Mouse (Mus musculus) limb, embryonic 14.5 days (tissue): ENCODE measurements around the gene Tmigd3. TPM values are rescaled to one million over a fixed set of nuclear protein-coding genes. Genes with fewer than 3 reads are reported as not detected.

Experiments used
- ATAC-seq: fragments of 200-750 bp; cut with Nextera tagmentation; 2 replicates; pipeline ENCODE4 v1.8.0; 2017; ENCODE audit warnings: low read depth, moderate number of reproducible peaks, moderate TSS enrichment; ENCODE audit not compliant: low FRiP score
- DNase-seq: peaks from one replicate; pipeline ENCODE4 v3.0.0-alpha.2; 2015; ENCODE audit warnings: low spot score
- H3K27ac ChIP-seq: fragments of 300-500 bp; sonication (generic); replicated peaks from 2 replicates; pipeline ENCODE4 v1.5.1; 2014; ENCODE audit warnings: low read depth, mild to moderate bottlenecking, low read length, moderate library complexity, mixed read lengths
- H3K27me3 ChIP-seq: fragments of 300-500 bp; sonication (generic); 2 replicates; pipeline ENCODE4 v1.6.1; 2014; ENCODE audit warnings: low read length, mixed read lengths; ENCODE audit not compliant: control insufficient read depth, insufficient read depth
- H3K36me3 ChIP-seq: fragments of 300-500 bp; sonication (generic); 2 replicates; pipeline ENCODE4 v1.6.1; 2014; ENCODE audit warnings: mild to moderate bottlenecking, low read length, moderate library complexity, mixed read lengths; ENCODE audit not compliant: control insufficient read depth, insufficient read depth
- H3K4me1 ChIP-seq: fragments of 300-500 bp; sonication (generic); 2 replicates; pipeline ENCODE4 v1.6.1; 2014; ENCODE audit warnings: antibody characterized with exemption, low read length, mixed read lengths; ENCODE audit not compliant: control insufficient read depth, insufficient read depth
- H3K4me2 ChIP-seq: fragments of 300-500 bp; sonication (generic); replicated peaks from 2 replicates; pipeline ENCODE4 v1.6.1; 2014; ENCODE audit warnings: low read depth, mild to moderate bottlenecking, low read length, moderate library complexity; ENCODE audit not compliant: severe bottlenecking
- H3K4me3 ChIP-seq: fragments of 300-500 bp; sonication (generic); replicated peaks from 2 replicates; pipeline ENCODE4 v1.5.1; 2014; ENCODE audit warnings: low read length
- H3K9ac ChIP-seq: fragments of 300-500 bp; sonication (generic); 2 replicates; pipeline ENCODE4 v1.6.1; 2014; ENCODE audit warnings: mild to moderate bottlenecking, low read depth, low read length, moderate library complexity; ENCODE audit not compliant: severe bottlenecking
- H3K9me3 ChIP-seq: fragments of 300-500 bp; sonication (generic); 2 replicates; pipeline ENCODE4 v1.6.1; 2016; ENCODE audit warnings: low read length; ENCODE audit not compliant: control insufficient read depth
- POLR2A ChIP-seq: fragments of 200-500 bp; IDR thresholded peaks from 2 replicates; pipeline ENCODE4 v1.8.0; 2012; ENCODE audit warnings: inconsistent platforms, mild to moderate bottlenecking, moderate library complexity, borderline replicate concordance; ENCODE audit not compliant: insufficient read depth, insufficient read length; ENCODE audit errors: extremely low read depth
- WGBS: fragments of 180-500 bp; shearing (Covaris S2); extraction: QIAGEN DNeasy Blood & Tissue Kit; methylation state at CpG from one replicate; pipeline ENCODE4 v1.1.7; 2014; 5-methylcytosine and 5-hydroxymethylcytosine counted together
- polyA plus RNA-seq, 2 experiments: library from polyadenylated mRNA; depleted of rRNA in 1 of 2; stranded (reverse) in 1 of 2; unstranded in 1 of 2; fragments of >200 nt; fragmentation: Nextera tagmentation in 1 of 2; extraction: Ambion mirVana in 1 of 2; gene quantifications; 2 replicates each; pipeline versions ENCODE4 v1.2.1 to v1.2.3; 2012 to 2014

The Tmigd3 gene
- polyA plus RNA-seq, 2 experiments, result 0.21 to 0.23 TPM

DNA sequence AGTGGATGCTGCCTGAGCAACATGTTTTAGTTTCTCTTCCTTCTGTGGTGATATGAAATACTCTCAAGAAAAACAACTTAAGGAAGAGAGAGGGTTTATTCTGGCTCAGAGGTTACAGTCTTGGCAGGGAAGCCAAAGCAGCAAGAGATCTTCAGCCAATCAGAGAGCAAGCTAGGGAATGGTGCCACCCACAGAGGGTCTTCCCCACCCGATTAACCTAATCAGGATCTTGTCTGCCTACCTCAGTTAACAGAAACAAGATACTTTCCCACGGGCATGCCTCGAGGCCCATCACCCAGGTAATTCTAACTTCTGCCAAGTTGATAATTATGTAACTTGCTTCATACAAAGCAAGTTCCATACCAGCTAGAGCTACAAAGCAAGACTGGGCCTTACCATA is 9.7 kb downstream of the Tmigd3 start:
- no peak for ATAC-seq
- Histone ChIP-seq H3K4me3 (no peak overlapping the region), H3K27ac (no peak overlapping the region), H3K27me3 (no peaks in the 10 kb centered on the region), H3K9me3 (no peaks in the 10 kb centered on the region), H3K9ac (no peak overlapping the region), H3K4me1 (no peaks in the 10 kb centered on the region), H3K36me3 (no peaks in the 10 kb centered on the region), H3K4me2 (no peak overlapping the region)
- WGBS, result 52% methylated on average over 3 of the region's 3 CpGs
- no peak for DNase-seq
- no peak for TF ChIP-seq POLR2A

DNA sequence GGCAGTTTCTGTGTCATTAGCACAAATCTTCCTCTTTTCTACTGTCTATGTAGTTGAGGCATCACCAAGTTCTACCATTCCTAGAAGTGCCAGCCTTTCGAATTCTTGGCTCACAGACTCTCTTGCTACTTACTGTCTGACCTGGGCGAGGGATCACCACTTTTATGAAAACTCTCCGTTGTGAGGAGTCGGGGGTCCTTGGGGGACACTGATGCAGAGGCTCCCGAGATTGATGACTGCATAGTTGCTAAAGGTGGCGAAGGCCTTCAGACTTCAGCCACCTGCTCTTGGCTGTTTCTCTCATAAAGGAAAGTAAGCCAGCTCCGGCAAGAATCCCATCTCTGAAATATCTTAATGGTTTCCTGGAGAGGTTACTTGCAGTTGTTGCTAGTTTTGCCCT is 11.4 kb downstream of the Tmigd3 start:
- Histone ChIP-seq H3K9me3 (no peaks in the 10 kb centered on the region), H3K4me2 (no peak overlapping the region), H3K36me3 (no peaks in the 10 kb centered on the region), H3K27ac (no peak overlapping the region), H3K4me1 (no peaks in the 10 kb centered on the region), H3K27me3 (no peaks in the 10 kb centered on the region), H3K9ac (no peak overlapping the region), H3K4me3 (no peak overlapping the region)
- no peak for ATAC-seq
- no peak for TF ChIP-seq POLR2A
- DNase-seq, result no peak
- 83% methylated on average over 7 of the region's 7 CpGs for WGBS

DNA sequence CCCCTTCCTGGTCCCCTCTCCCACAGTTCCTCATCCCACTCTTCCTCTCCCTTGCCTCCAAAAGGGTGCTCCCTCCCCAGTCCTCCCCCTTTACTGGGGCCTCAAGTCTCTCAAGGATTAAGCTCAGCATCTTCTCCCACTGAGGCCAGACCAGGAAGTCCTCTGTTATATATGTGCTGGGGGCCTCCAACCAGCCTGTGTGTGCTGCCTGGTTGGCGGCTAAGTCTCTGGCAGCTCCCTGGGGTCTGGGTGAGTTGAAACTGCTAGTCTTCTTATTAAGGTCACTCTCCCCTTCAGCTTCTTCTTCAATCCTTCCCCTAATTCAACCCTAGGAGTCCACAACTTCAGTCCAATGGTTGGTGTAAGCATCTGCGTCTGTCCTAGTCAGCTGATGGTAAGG is 12.4 kb downstream of the Tmigd3 start:
- no peak overlapping the region for H3K4me3 ChIP-seq
- H3K9ac ChIP-seq, result no peak overlapping the region
- WGBS, result 93% methylated on average over 2 of the region's 2 CpGs
- DNase-seq (no peak), ATAC-seq (no peak)
- H3K4me1 ChIP-seq, result no peaks in the 10 kb centered on the region
- H3K9me3 ChIP-seq, result no peaks in the 10 kb centered on the region
- no peaks in the 10 kb centered on the region for H3K27me3 ChIP-seq
- no peak for TF ChIP-seq POLR2A
- H3K36me3 ChIP-seq, result no peaks in the 10 kb centered on the region
- no peak overlapping the region for H3K4me2 ChIP-seq
- no peak overlapping the region for H3K27ac ChIP-seq

DNA sequence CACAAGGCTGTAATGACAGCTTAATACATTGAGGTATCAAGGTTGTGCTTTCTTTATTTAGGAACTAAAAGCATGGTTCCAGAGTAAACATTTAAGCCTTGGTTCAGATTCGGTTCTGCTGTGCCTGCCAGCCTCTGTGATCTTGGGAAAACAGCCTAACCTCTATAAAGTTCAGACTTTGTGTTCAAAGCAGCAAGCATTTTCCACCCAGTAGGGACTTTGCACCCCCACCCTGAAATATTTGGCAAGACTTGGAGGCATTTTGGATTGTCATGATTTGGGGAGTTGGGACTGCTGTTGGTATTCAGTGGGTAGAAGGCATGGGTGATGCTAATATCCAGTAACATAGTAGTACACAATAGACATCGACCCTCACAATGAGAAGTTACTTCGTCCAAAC is 18.3 kb downstream of the Tmigd3 start:
- H3K27ac ChIP-seq, result no peak overlapping the region
- no peak overlapping the region for H3K4me3 ChIP-seq
- DNase-seq (no peak), ATAC-seq (no peak)
- TF ChIP-seq POLR2A, result no peak
- no peak overlapping the region for H3K4me2 ChIP-seq
- H3K27me3 ChIP-seq, result no peaks in the 10 kb centered on the region
- H3K9me3 ChIP-seq, result no peaks in the 10 kb centered on the region
- no peak overlapping the region for H3K9ac ChIP-seq
- H3K4me1 ChIP-seq, result peaks cover 17% of the 10 kb centered on the region
- H3K36me3 ChIP-seq, result no peaks in the 10 kb centered on the region
- 82% methylated on average over 3 of the region's 3 CpGs for WGBS

DNA sequence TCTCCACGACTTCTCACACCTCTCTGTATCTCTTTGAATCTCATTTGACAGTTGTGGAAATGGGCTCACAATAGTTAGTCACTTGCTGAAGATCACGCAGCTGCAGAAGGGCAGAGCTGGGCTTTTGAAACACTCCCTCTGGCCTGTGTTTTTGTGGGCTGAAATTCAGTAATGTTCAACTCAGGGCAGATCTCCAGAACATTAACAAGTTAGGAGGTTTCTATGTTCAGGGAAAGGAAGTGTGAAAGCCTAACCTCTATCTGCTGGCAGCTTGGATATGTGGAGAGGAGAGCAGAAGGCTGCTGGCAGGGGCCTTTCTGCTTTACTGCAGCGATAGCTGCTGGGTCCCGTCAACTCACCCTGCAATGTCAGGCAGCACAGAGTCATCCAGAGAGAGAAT is 19.5 kb downstream of the Tmigd3 start:
- H3K4me3 ChIP-seq, result no peak overlapping the region
- ATAC-seq (no peak), DNase-seq (no peak)
- 64% methylated on average over 4 of the region's 4 CpGs for WGBS
- H3K27ac ChIP-seq, result no peak overlapping the region
- H3K27me3 ChIP-seq, result no peaks in the 10 kb centered on the region
- H3K4me2 ChIP-seq, result no peak overlapping the region
- TF ChIP-seq POLR2A, result no peak
- H3K9ac ChIP-seq, result no peak overlapping the region
- H3K9me3 ChIP-seq, result no peaks in the 10 kb centered on the region
- no peaks in the 10 kb centered on the region for H3K36me3 ChIP-seq
- H3K4me1 ChIP-seq, result peaks cover 29% of the 10 kb centered on the region

DNA sequence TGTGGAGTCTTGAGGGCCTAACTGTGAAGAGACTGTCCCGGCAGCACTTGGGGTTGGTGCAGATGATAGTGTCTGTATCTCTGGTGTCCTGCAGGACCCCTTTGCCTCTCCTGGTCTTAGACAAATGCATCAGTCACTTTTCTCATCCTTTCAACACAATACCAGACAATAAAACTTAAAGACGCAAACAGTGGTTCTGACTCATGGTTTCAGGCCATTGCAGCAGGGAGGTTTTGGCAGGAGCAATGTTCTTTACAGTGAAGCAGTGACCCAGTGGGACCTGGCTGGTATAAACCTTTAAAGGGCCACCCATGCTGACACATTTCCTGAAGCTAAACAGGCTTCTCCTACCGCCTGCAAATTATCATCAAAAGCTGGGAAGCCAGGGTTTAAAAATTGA is 20.4 kb downstream of the Tmigd3 start:
- ATAC-seq (no peak), DNase-seq (no peak)
- Histone ChIP-seq H3K4me3 (no peak overlapping the region), H3K4me1 (peaks cover 32% of the 10 kb centered on the region), H3K27ac (no peak overlapping the region), H3K9me3 (no peaks in the 10 kb centered on the region), H3K27me3 (no peaks in the 10 kb centered on the region), H3K9ac (no peak overlapping the region), H3K36me3 (no peaks in the 10 kb centered on the region), H3K4me2 (no peak overlapping the region)
- WGBS, result 51% methylated on average over 3 of the region's 3 CpGs
- no peak for TF ChIP-seq POLR2A
